Mouse (Mus musculus) liver, embryonic 12.5 days (tissue): ENCODE measurements at regions not wholly inside any gene's neighbourhood (a gene's known extent, or its start where the extent isn't known, plus 50 kb on each side); places are given as distances from the start of the nearest gene placed in this dataset.

Source experiments
- ATAC-seq: fragments of 200-750 bp; cut with Nextera tagmentation; 2 replicates; pipeline ENCODE4 v1.8.0; 2017; ENCODE audit warnings: moderate number of reproducible peaks, mild to moderate bottlenecking, moderate library complexity
- H3K27ac ChIP-seq: fragments of 300-500 bp; sonication (generic); 2 replicates; pipeline ENCODE4 v1.5.1; 2016; ENCODE audit warnings: mild to moderate bottlenecking
- H3K27me3 ChIP-seq: fragments of 300-500 bp; sonication (generic); replicated peaks from 2 replicates; pipeline ENCODE4 v1.6.1; 2016; ENCODE audit warnings: mild to moderate bottlenecking, moderate library complexity
- H3K36me3 ChIP-seq: fragments of 300-500 bp; sonication (generic); 2 replicates; pipeline ENCODE4 v1.6.1; 2016; ENCODE audit warnings: mild to moderate bottlenecking, moderate library complexity
- H3K4me1 ChIP-seq: fragments of 300-500 bp; sonication (generic); 2 replicates; pipeline ENCODE4 v1.6.1; 2016
- H3K4me2 ChIP-seq: fragments of 300-500 bp; sonication (generic); 2 replicates; pipeline ENCODE4 v1.6.1; 2016; ENCODE audit warnings: mild to moderate bottlenecking, moderate library complexity
- H3K4me3 ChIP-seq: fragments of 300-500 bp; sonication (generic); 2 replicates; pipeline ENCODE4 v1.5.1; 2016; ENCODE audit warnings: mild to moderate bottlenecking, moderate library complexity
- H3K9ac ChIP-seq: fragments of 300-500 bp; sonication (generic); 2 replicates; pipeline ENCODE4 v1.6.1; 2016; ENCODE audit warnings: mild to moderate bottlenecking, moderate library complexity
- H3K9me3 ChIP-seq: fragments of 300-500 bp; sonication (generic); replicated peaks from 2 replicates; pipeline ENCODE4 v1.6.1; 2016; ENCODE audit warnings: mild to moderate bottlenecking, moderate library complexity
- WGBS: fragments of 180-500 bp; shearing (Covaris S2); methylation state at CpG from one replicate; pipeline ENCODE4 v1.1.7; 2016; ENCODE audit not compliant: insufficient replicate concordance; 5-methylcytosine and 5-hydroxymethylcytosine counted together

GRCm38 (mm10) chr13:115206723-115207122 is 105.0 kb upstream of the Itga1 start:
- no peaks in the 10 kb centered on the region for H3K4me1 ChIP-seq
- WGBS: 66% methylated on average over 7 of the region's 7 CpGs

DNA sequence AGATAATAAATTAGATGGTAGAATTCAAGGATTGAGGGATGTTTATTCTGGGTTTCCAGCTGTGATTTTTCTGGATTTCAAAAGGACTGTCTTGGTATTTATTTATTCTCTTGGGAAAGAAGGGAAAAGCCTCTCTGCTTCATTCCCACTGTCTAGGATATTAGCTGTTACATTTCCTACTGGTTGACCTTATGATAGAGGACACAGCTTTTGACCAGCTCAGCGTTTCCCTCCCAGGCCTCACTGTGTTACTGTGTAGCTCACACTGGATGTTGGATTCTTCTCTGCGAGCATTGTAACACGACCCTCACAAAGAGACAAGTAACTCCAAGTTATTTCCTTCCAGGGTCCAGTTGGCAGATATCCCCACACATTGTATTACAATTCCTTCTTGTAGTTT is 97.4 kb upstream of the Itga1 start:
- 52% methylated on average over 3 of the region's 3 CpGs for WGBS
- Histone ChIP-seq H3K4me2 (no peak overlapping the region), H3K4me1 (no peaks in the 10 kb centered on the region), H3K9me3 (no peaks in the 10 kb centered on the region), H3K9ac (no peak overlapping the region), H3K36me3 (no peaks in the 10 kb centered on the region), H3K27me3 (no peaks in the 10 kb centered on the region), H3K27ac (no peak overlapping the region), H3K4me3 (no peak overlapping the region)
- no peak for ATAC-seq

More at GRCm38 (mm10) chr13:115206723-115207122, 105.0 kb upstream of the Itga1 start:
- no peak for ATAC-seq
- Histone ChIP-seq H3K9me3 (no peaks in the 10 kb centered on the region), H3K27me3 (no peaks in the 10 kb centered on the region), H3K4me2 (no peak overlapping the region), H3K4me3 (no peak overlapping the region), H3K27ac (no peak overlapping the region), H3K9ac (no peak overlapping the region), H3K36me3 (no peaks in the 10 kb centered on the region)

DNA sequence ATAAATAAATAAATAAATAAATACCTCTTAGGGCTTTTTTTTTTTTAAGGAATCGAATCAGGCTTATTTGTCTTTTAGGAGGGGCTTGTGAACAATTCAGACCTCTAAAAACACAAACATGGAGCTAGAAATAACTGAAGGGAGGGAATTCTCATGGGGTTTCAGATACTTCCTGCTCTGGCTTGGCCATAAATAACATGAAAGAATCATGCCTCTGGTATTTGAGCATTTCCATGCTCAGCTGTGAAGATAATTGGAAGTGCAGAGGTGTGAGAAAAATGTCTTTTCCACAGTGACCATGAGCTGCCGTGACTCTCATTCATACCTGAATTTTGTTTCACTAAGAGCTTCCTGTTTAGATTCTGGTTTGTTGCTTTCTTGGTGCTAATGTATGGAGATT is 86.3 kb upstream of the Itga1 start:
- WGBS: 64% methylated on average over 2 of the region's 2 CpGs
- Histone ChIP-seq H3K27ac (no peak overlapping the region), H3K36me3 (no peaks in the 10 kb centered on the region), H3K4me2 (no peak overlapping the region), H3K4me3 (no peak overlapping the region), H3K9me3 (no peaks in the 10 kb centered on the region), H3K9ac (no peak overlapping the region), H3K4me1 (no peaks in the 10 kb centered on the region), H3K27me3 (no peaks in the 10 kb centered on the region)
- ATAC-seq: no peak

GRCm38 (mm10) chr13:115187356-115187755 is 85.6 kb upstream of the Itga1 start:
- Histone ChIP-seq H3K36me3 (no peaks in the 10 kb centered on the region), H3K4me1 (no peaks in the 10 kb centered on the region), H3K27me3 (no peaks in the 10 kb centered on the region), H3K9me3 (no peaks in the 10 kb centered on the region), H3K9ac (no peak overlapping the region), H3K4me2 (no peak overlapping the region), H3K27ac (no peak overlapping the region), H3K4me3 (no peak overlapping the region)
- no peak for ATAC-seq
- 59% methylated on average over 3 of the region's 3 CpGs for WGBS

DNA sequence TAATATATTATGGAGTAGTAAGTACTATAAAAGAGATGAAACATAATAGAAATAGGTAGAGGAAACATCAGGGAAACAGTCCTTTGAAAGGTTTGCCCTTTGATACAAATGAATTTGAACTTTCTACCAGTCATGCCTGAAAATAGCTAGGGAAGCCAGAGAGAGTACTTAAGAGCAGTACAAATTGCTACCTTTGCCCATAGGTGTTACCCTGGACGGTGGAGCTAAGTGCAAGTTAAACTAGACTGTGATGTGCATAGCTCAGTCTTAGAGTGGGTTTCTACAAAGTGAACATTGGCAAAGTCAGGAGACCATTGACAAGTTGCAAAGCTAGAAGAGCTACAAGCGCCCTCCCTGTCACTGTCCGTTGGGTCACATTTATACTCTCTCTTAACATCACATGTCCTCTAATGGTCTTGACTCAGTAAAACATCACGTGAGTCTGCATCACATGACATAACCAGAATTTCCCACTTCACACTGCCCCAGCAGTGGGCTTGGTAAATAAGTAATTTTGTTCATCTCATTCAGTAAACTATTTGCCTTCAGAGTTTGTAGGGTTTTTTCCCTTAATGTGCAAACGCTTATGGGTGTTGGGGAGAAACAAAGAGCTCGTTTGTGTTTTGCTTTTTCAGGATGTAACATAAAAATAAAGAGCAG is 80.6 kb upstream of the Itga1 start:
- ATAC-seq: no peak
- 74% methylated on average over 6 of the region's 6 CpGs for WGBS

DNA sequence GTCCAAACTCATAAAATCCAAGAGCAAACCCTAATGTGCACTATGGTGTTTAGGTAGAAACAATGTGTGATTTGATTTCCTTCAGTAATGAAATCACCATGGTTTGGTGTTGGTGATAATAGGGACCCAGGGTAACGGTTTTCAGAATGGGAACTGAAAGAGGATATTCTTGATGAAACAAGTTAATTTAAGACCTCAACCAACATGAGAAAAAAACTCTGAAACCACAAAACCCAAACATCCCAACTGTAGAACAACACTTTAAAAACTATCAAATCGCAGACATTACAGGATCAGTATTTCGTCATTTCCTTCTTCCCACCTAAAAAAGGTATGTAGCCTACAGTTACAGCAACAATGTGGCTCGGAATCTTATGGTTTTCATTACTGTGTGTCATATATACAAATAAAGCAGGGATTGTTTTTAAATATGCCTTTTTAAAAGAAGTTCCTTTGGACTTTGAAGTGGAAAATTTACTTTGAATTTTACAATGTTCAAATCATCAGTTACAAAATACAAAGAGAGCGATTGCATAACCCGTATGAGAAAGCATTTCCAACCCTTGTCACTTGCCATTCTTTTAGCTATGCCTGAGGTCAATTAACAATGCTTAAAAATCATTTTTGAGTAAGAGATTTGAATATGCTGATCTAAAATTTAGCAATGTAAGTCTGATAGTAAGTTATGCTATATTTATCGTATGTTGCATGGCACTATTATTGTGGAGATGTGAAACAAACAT is 76.6 kb upstream of the Itga1 start:
- H3K4me2 ChIP-seq: no peak overlapping the region
- ATAC-seq: no peak
- H3K9me3 ChIP-seq: no peaks in the 10 kb centered on the region
- H3K4me1 ChIP-seq: no peaks in the 10 kb centered on the region
- no peaks in the 10 kb centered on the region for H3K27me3 ChIP-seq
- H3K36me3 ChIP-seq: no peaks in the 10 kb centered on the region
- 72% methylated on average over 7 of the region's 7 CpGs for WGBS
- H3K4me3 ChIP-seq: no peak overlapping the region
- no peak overlapping the region for H3K9ac ChIP-seq
- H3K27ac ChIP-seq: no peak overlapping the region

More for the DNA sequence above, 80.6 kb upstream of the Itga1 start:
- H3K4me1 ChIP-seq: no peaks in the 10 kb centered on the region
- no peaks in the 10 kb centered on the region for H3K36me3 ChIP-seq
- H3K4me3 ChIP-seq: no peak overlapping the region
- no peaks in the 10 kb centered on the region for H3K27me3 ChIP-seq
- no peak overlapping the region for H3K4me2 ChIP-seq
- H3K27ac ChIP-seq: no peak overlapping the region
- no peaks in the 10 kb centered on the region for H3K9me3 ChIP-seq
- H3K9ac ChIP-seq: no peak overlapping the region

- Histone ChIP-seq H3K27me3 (no peaks in the 10 kb centered on the region), H3K9me3 (no peaks in the 10 kb centered on the region), H3K9ac (no peak overlapping the region), H3K4me2 (no peak overlapping the region), H3K27ac (no peak overlapping the region), H3K4me3 (no peak overlapping the region), H3K4me1 (no peaks in the 10 kb centered on the region), H3K36me3 (no peaks in the 10 kb centered on the region)
- no peak for ATAC-seq
- 52% methylated on average over 7 of the region's 7 CpGs for WGBS
Observed at GRCm38 (mm10) chr13:115171347-115172062, 69.7 kb upstream of the Itga1 start.

DNA sequence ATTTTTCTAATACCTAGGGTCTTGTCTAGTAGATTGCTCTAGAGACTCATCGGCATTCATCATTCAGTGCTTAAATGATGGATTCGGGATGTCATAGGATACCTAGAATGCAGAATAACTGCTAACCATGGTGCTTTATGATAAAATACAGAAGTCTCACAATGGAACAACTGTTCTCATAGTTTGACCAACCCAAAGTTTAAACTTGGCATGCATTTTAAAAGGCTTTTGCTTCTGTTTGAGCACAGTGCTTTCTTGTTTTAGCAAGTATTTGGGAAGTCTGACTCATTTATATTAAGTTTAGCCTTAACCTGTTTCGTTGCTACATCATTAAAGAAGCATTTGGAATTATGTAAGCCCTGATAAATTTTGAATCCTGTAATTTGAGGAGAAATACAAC is 64.2 kb upstream of the Itga1 start:
- no peak for ATAC-seq
- no peaks in the 10 kb centered on the region for H3K27me3 ChIP-seq
- 67% methylated on average over 3 of the region's 3 CpGs for WGBS

DNA sequence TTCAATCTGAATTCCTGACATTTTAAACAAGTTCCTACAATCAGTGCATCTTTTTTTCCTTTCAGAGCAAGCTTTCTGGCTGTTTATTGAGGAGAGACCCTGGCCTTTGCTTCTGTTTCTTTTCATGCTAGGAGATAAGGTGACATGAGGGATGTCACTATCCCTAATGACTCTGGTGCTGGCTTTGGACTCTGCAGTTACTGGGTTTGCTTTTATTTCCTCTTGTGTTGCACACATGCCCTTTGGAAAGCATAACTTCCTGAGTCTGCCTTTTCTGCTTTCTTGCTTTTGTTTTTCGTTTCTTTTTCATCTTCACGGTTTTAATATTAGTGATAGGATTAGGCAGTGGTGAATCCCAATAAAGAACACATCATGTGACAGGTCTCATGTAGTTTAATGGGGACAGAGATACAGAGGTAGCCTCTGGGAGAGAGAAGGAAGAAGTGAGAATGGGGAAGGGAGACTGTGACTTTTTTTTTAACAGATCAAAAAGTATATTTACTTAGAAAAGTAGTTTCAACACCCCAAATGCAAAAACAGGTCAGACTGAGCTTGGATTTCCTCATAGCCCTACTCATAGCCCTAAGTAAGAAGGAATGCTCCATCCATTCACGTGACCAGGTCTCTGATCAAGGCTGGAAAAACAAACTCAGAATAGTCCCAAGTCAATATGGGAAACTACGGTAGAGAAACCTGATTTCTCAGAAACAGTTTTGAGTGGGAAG is 61.1 kb upstream of the Itga1 start:
- Histone ChIP-seq H3K27ac (no peak overlapping the region), H3K4me1 (no peaks in the 10 kb centered on the region), H3K9me3 (no peaks in the 10 kb centered on the region), H3K9ac (no peak overlapping the region), H3K4me2 (no peak overlapping the region), H3K36me3 (no peaks in the 10 kb centered on the region), H3K27me3 (no peaks in the 10 kb centered on the region), H3K4me3 (no peak overlapping the region)
- 62% methylated on average over 4 of the region's 4 CpGs for WGBS
- no peak for ATAC-seq

More for the DNA sequence above, 64.2 kb upstream of the Itga1 start:
- Histone ChIP-seq H3K27ac (no peak overlapping the region), H3K4me1 (no peaks in the 10 kb centered on the region), H3K36me3 (no peaks in the 10 kb centered on the region), H3K9ac (no peak overlapping the region), H3K9me3 (no peaks in the 10 kb centered on the region), H3K4me3 (no peak overlapping the region), H3K4me2 (no peak overlapping the region)

DNA sequence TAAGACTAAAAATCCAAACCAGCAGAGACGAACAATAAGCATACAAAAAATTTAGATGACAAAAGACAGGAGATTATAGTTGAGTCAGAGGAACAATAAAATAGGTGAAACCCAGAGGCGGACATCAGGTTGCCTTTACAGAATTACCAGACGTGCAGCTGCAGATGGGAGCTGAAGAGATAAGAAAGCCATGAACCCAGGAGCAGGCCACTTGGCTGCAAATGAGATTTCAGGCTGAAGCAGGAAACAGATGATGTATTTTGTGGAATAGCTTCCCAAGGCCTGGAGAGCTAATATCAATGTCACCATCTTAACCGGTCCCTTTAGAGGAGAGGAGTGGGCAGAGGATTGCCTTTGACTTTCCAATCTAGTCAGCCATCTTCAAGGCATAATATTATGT is 57.6 kb upstream of the Itga1 start:
- WGBS: 43% methylated on average over 4 of the region's 4 CpGs
- Histone ChIP-seq H3K9me3 (no peaks in the 10 kb centered on the region), H3K36me3 (no peaks in the 10 kb centered on the region), H3K27me3 (no peaks in the 10 kb centered on the region), H3K4me2 (no peak overlapping the region), H3K9ac (no peak overlapping the region), H3K4me3 (no peak overlapping the region), H3K4me1 (no peaks in the 10 kb centered on the region), H3K27ac (no peak overlapping the region)
- no peak for ATAC-seq
